Mouse (Mus musculus) midbrain, embryonic 16.5 days (tissue): Measurements from ENCODE around the gene Metap1d. TPM values are rescaled to one million over a fixed set of nuclear protein-coding genes. Genes with fewer than 3 reads are reported as not detected.

Experiments used
- ATAC-seq: fragments of 200-750 bp; cut with Nextera tagmentation; 2 replicates; pipeline ENCODE4 v1.8.0; 2017; ENCODE audit warnings: moderate TSS enrichment
- H3K27ac ChIP-seq: fragments of 300-500 bp; sonication (generic); 2 replicates; pipeline ENCODE4 v1.5.1; 2014; ENCODE audit warnings: mild to moderate bottlenecking, low read length, mixed read lengths
- H3K27me3 ChIP-seq: fragments of 300-500 bp; sonication (generic); 2 replicates; pipeline ENCODE4 v1.6.1; 2014; ENCODE audit warnings: low read depth, low read length, mixed read lengths; ENCODE audit not compliant: control insufficient read depth, insufficient read depth
- H3K36me3 ChIP-seq: fragments of 300-500 bp; sonication (generic); 2 replicates; pipeline ENCODE4 v1.6.1; 2014; ENCODE audit warnings: mild to moderate bottlenecking, low read length, moderate library complexity, mixed read lengths; ENCODE audit not compliant: control insufficient read depth, insufficient read depth
- H3K4me1 ChIP-seq: fragments of 300-500 bp; sonication (generic); 2 replicates; pipeline ENCODE4 v1.6.1; 2014; ENCODE audit warnings: mild to moderate bottlenecking, low read length, mixed read lengths; ENCODE audit not compliant: control insufficient read depth, insufficient read depth
- H3K4me2 ChIP-seq: fragments of 300-500 bp; sonication (generic); 2 replicates; pipeline ENCODE4 v1.6.1; 2014; ENCODE audit warnings: mild to moderate bottlenecking, low read length, mixed read lengths
- H3K4me3 ChIP-seq: fragments of 300-500 bp; sonication (generic); 2 replicates; pipeline ENCODE4 v1.5.1; 2014; ENCODE audit warnings: low read depth, mild to moderate bottlenecking, low read length, moderate library complexity, mixed read lengths
- H3K9ac ChIP-seq: fragments of 300-500 bp; sonication (generic); 2 replicates; pipeline ENCODE4 v1.6.1; 2014; ENCODE audit warnings: low read depth, low read length, mixed read lengths
- H3K9me3 ChIP-seq: fragments of 300-500 bp; sonication (generic); replicated peaks from 2 replicates; pipeline ENCODE4 v1.6.1; 2014; ENCODE audit warnings: mild to moderate bottlenecking, low read length, mixed read lengths; ENCODE audit not compliant: control insufficient read depth, poor library complexity, severe bottlenecking
- WGBS: fragments of 180-500 bp; shearing (Covaris S2); extraction: QIAGEN DNeasy Blood & Tissue Kit; methylation state at CpG from one replicate; pipeline ENCODE4 v1.1.7; 2014; 5-methylcytosine and 5-hydroxymethylcytosine counted together
- polyA plus RNA-seq: library from polyadenylated mRNA; unstranded; fragments of >200 nt; fragmentation: Nextera tagmentation; extraction: Ambion mirVana; gene quantifications from 2 replicates; pipeline ENCODE4 v1.2.1, GENCODE M21; 2015

The Metap1d gene
- polyA plus RNA-seq, 1 experiment from 2014 or later: 33.0 TPM

DNA sequence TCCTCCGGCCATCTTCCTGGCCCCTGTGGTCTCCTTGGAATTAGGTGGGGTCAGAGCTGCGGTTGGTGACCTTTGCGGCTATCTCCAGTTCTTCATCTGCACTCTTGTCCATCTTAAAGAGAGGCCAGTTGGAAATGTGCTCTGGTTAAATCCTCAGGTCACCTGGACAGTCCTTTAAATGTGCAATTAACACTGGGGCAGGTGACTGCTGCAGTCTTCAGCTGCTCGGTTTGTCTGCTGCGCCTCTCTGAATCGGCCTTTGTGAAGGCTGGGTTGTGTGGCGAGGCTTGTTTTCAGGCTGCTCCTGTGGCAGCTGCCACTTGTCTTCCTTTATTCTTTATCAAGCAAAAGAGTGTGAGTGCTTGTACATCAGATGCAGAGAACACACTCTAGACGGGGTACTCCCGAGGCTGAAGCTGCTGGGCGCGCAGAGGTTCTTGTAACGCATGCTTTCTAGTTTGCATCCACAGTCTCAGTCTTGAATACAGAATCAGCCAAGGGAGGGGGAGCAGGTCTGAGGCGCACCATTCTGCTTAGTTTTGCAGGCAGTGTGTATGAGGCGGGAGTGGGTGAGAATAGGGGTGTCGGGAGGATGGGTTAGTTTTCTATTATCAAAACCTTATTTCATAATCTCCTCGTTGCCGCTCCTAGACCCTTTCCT is 7.4 kb upstream of the Metap1d start:
- Histone ChIP-seq H3K27ac (no peak overlapping the region), H3K36me3 (peaks cover 2% of the 10 kb centered on the region; the same call in 1 of the 2 replicates), H3K9ac (peak overlapping the region; percentile 27; the same call in 1 of the 2 replicates), H3K9me3 (no peaks in the 10 kb centered on the region), H3K27me3 (no peaks in the 10 kb centered on the region), H3K4me1 (0 out of 2 replicates have a peak, but pooled peaks cover 3% of the 10 kb centered on the region), H3K4me2 (peak overlapping the region; percentile 38), H3K4me3 (peak overlapping the region; percentile 5; the same call in 1 of the 2 replicates)
- ATAC-seq: no peak
- 24% methylated on average over 17 of the region's 17 CpGs for WGBS

DNA sequence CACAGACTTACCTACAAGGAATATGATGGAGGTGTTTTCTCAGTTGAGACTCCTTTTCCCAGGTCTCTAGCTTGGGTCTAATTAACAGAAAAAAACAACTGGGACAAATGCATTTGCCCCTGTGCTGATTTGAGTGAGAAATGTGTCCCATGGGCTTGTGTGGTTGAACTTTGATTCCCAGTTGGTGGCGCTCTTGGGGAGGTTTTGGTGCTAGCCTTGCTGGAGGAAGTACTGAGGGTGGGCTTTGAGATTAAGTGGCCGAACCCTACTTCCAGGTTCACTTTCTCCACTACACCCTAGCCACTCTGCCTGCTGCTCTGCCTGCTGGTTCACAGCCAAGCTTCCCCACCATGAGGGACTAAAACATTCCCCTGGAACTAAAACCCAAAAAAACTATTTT is 3.5 kb upstream of the Metap1d start:
- H3K27ac ChIP-seq: no peak overlapping the region
- no peaks in the 10 kb centered on the region for H3K9me3 ChIP-seq
- 8% methylated on average over 2 of the region's 2 CpGs for WGBS
- ATAC-seq: no peak
- no peak overlapping the region for H3K4me2 ChIP-seq
- H3K36me3 ChIP-seq: no peaks in the 10 kb centered on the region
- H3K27me3 ChIP-seq: no peaks in the 10 kb centered on the region
- H3K4me3 ChIP-seq: no peak overlapping the region
- peaks cover 14% of the 10 kb centered on the region for H3K4me1 ChIP-seq
- H3K9ac ChIP-seq: no peak overlapping the region

DNA sequence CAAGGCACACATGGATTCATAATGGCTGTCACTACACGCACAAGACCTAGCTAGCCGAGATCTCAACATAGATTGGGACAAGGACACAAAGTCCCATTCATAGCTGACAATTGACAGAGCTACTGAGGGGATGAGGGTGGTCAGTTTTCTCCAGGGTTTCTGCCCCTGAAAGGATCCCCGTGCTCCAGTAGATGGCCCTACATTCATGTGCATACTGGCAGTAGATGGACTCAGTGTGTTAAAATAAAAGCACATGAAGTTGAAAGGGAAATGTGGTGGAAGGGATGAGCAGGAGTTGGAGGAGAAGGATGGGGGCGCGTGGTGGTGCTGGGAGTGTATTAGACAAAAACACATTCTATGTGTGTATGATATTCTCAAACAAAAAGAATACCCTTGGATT is 1.3 kb upstream of the Metap1d start:
- Histone ChIP-seq H3K9me3 (no peaks in the 10 kb centered on the region), H3K9ac (no peak overlapping the region), H3K27me3 (no peaks in the 10 kb centered on the region), H3K27ac (no peak overlapping the region), H3K4me1 (peaks cover 11% of the 10 kb centered on the region), H3K4me2 (no peak overlapping the region), H3K36me3 (no peaks in the 10 kb centered on the region), H3K4me3 (no peak overlapping the region)
- WGBS: 65% methylated on average over 5 of the region's 5 CpGs
- ATAC-seq: no peak

DNA sequence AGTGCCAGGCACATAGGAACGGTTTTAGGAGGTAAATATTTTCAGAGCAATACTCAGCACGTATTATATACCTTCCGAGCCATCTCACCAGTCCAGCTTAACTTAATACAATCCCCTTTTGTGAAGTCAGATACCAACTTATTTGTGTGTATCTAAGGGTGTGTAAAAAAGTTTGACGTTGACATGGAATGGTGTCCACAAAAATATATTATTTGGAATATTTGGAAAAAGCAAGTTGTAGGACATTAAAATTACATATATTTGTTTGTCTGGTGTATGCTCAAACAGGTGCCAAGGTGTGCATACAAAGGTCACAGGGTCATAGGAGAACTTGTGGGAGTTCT is 813 bp downstream of the Metap1d start:
- 37% methylated on average over 4 of the region's 4 CpGs for WGBS
- no peak for ATAC-seq
- peaks cover 11% of the 10 kb centered on the region for H3K4me1 ChIP-seq
- no peaks in the 10 kb centered on the region for H3K9me3 ChIP-seq
- H3K4me2 ChIP-seq: peak overlapping the region; percentile 87
- H3K27ac ChIP-seq: no peak overlapping the region
- H3K36me3 ChIP-seq: no peaks in the 10 kb centered on the region
- no peaks in the 10 kb centered on the region for H3K27me3 ChIP-seq
- no peak overlapping the region for H3K9ac ChIP-seq
- peak overlapping the region; percentile 51 for H3K4me3 ChIP-seq

DNA sequence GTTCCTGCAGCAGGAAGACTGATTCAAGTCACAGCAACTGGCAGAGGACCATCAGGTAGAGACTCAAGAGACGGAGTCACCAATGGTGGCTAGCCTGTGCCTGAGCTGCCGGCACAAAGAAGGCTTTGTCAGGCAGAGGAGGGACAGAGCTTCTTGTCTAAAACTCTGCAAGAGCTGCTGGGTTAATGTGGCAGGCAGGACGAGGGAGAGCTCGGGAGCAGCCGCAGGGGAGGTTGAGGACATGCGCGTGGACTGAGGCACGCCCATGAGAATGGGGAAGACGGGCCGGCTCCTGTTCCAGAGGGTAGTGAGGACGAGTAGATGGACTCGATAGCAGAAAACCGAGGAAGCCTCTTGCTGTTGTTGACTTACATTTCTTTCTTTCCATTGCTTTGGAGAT is 5.5 kb downstream of the Metap1d start:
- no peak overlapping the region for H3K9ac ChIP-seq
- no peak overlapping the region for H3K4me3 ChIP-seq
- no peak overlapping the region for H3K4me2 ChIP-seq
- 67% methylated on average over 13 of the region's 13 CpGs for WGBS
- ATAC-seq: no peak
- no peaks in the 10 kb centered on the region for H3K36me3 ChIP-seq
- H3K27me3 ChIP-seq: no peaks in the 10 kb centered on the region
- peaks cover 5% of the 10 kb centered on the region for H3K4me1 ChIP-seq
- H3K27ac ChIP-seq: no peak overlapping the region
- H3K9me3 ChIP-seq: no peaks in the 10 kb centered on the region

DNA sequence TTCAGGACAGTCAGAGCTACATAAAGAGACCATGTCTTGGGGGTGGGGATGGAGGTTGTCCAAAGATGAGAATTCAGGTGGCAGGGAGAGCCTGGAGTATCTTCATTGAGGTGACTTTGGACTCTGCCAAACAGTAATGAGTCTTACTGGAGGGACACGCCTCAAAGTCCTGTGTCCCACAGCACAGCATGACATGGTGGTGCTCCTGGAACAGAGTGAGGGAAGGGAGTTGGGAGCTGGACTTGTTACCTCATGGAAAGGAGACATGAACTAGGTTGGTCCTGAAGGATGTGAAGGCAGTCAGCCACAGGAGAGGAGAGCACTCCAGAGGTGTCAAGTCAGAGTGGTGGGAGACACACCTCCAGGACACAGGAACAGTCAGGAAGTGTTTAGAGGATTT is 6.6 kb downstream of the Metap1d start:
- no peaks in the 10 kb centered on the region for H3K27me3 ChIP-seq
- no peak overlapping the region for H3K4me2 ChIP-seq
- no peak for ATAC-seq
- H3K36me3 ChIP-seq: no peaks in the 10 kb centered on the region
- H3K4me1 ChIP-seq: no peaks in the 10 kb centered on the region
- H3K4me3 ChIP-seq: no peak overlapping the region
- H3K9me3 ChIP-seq: no peaks in the 10 kb centered on the region
- H3K27ac ChIP-seq: no peak overlapping the region
- WGBS: 90% methylated on average over 1 of the region's 1 CpGs
- H3K9ac ChIP-seq: no peak overlapping the region

DNA sequence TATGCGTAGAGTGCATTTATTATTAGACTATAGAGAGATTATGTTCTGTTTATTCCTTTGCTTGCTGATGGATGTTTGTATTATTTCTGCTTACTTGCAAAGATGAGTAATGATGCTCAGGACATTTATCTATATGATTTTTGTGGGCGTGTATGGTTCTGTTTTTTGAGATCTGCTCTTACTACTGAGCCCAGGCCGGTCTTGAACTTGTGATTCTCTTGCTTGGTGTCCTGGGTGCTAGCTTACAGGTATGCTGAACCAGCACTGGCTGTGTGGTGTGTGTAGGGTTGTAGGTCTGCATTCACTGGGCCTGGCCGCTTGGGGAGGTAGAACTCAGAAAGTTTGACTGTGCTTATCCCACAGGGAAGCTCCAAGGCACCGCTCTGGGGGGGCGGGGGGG is 8.1 kb downstream of the Metap1d start:
- no peak for ATAC-seq
- no peaks in the 10 kb centered on the region for H3K9me3 ChIP-seq
- WGBS: 67% methylated on average over 6 of the region's 6 CpGs

DNA sequence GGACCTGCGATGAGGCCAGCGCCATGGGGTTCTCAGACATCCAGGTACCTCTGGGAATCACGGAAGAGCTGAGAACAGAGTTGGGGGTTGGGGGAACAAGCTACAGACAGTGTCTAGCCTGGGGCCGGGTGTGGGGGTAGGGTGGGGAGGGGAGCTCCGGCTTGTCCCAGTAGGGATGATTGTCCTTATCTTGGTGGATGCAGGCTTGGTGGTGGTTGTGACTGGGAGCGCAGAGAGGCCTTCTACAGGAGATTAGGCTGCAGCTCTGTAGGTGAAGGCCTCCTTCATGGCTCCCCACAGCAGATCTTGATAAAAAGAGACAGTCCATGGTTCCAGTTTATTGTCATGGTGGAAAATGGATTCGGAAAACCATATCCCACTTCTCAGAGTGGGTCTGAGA is 8.5 kb downstream of the Metap1d start:
- WGBS: 66% methylated on average over 7 of the region's 7 CpGs
- no peaks in the 10 kb centered on the region for H3K27me3 ChIP-seq
- H3K9me3 ChIP-seq: no peaks in the 10 kb centered on the region
- H3K36me3 ChIP-seq: no peaks in the 10 kb centered on the region
- H3K4me3 ChIP-seq: no peak overlapping the region
- no peak for ATAC-seq
- H3K9ac ChIP-seq: no peak overlapping the region
- no peak overlapping the region for H3K27ac ChIP-seq
- no peak overlapping the region for H3K4me2 ChIP-seq
- no peaks in the 10 kb centered on the region for H3K4me1 ChIP-seq

More for the DNA sequence above, 8.1 kb downstream of the Metap1d start:
- no peak overlapping the region for H3K4me2 ChIP-seq
- H3K27ac ChIP-seq: no peak overlapping the region
- H3K36me3 ChIP-seq: no peaks in the 10 kb centered on the region
- no peak overlapping the region for H3K4me3 ChIP-seq
- no peaks in the 10 kb centered on the region for H3K27me3 ChIP-seq
- H3K4me1 ChIP-seq: no peaks in the 10 kb centered on the region
- no peak overlapping the region for H3K9ac ChIP-seq

DNA sequence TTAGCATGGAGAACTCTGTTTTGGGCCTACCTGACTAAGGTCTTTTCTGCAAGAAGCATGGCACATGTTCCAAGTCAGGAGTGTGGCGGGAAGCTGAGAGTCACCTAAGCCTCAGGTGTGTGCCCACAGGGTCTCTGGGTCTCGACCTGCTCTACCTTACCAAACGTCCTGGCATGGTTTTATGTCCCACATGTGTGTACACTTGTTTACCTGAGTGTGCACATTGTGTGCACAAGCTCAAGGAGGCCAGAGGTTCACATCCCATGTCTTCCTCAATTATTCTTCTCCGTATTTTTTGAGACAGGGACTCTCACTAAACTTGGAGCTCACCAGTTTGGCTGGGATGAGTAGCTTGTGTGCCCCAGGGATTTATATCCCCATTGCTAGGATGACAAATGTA is 9.0 kb downstream of the Metap1d start:
- ATAC-seq: no peak
- no peaks in the 10 kb centered on the region for H3K36me3 ChIP-seq
- H3K9me3 ChIP-seq: no peaks in the 10 kb centered on the region
- no peak overlapping the region for H3K4me3 ChIP-seq
- 92% methylated on average over 4 of the region's 4 CpGs for WGBS
- H3K9ac ChIP-seq: no peak overlapping the region
- H3K4me1 ChIP-seq: no peaks in the 10 kb centered on the region
- no peak overlapping the region for H3K4me2 ChIP-seq
- H3K27me3 ChIP-seq: no peaks in the 10 kb centered on the region
- H3K27ac ChIP-seq: no peak overlapping the region
